ENCODE assay signal across 11 mouse cellular contexts in genomic region chr12:15603319-15603718, GRCm38 (mm10).
A peak's percentile ranks its signal among the peaks of the same experiment; 100 is the strongest.
DNase-seq lines count a peak whose midpoint lies in the region; ATAC-seq lines count a peak whose summit lies in the region.
"Had no signal": no experiment of that assay in that cellular context is flagged by ENCODE, and none has a peak within 500 bp of the region (broad histone marks: within the 10 kb centered on the region; RNA-seq: fewer than 3 reads in every experiment).

No protein-coding gene starts in this region.

- H3K4me1 ChIP-seq in limb, embryonic 13.5 days = peaks cover 36% of the 10 kb centered on the region

- no peak overlapping the region for H3K4me3 ChIP-seq in limb, embryonic 13.5 days

- WGBS in limb, embryonic 13.5 days = 26% methylated on average over 5 of the region's 5 CpGs

- no peaks in the 10 kb centered on the region for H3K36me3 ChIP-seq in limb, embryonic 13.5 days

- peak overlapping the region; percentile 44; the same call in 1 of the 2 replicates for H3K27ac ChIP-seq in limb, embryonic 13.5 days

- peak; percentile 15 for DNase-seq in 3T3-L1 (ENCODE audit: low read depth, low spot score)
- peak; percentile 75 for DNase-seq in NIH3T3 (ENCODE audit: low read depth)
- DNase-seq in forelimb bud, embryonic 11.5 days (ENCODE audit: low read depth, low spot score) = peak; percentile 70
- DNase-seq in kidney, postnatal 25 days = no peak
- no peak for DNase-seq in spleen, adult 18-20 months
- no peak for DNase-seq in natural killer cell, adult 2 months (ENCODE audit: low spot score in 2 of 2)
- DNase-seq in cerebellum, postnatal 10 days = no peak
- DNase-seq: cerebellum, postnatal 14 days; right cerebral cortex, adult 18-20 months had no signal

- no peaks in the 10 kb centered on the region for H3K27me3 ChIP-seq in limb, embryonic 13.5 days

- no peaks in the 10 kb centered on the region for H3K9me3 ChIP-seq in limb, embryonic 13.5 days

- no peak overlapping the region for H3K9ac ChIP-seq in limb, embryonic 13.5 days

- H3K4me2 ChIP-seq in limb, embryonic 13.5 days (replicated peaks) = 0 out of 2 replicates have a peak overlapping the region, but pooled peaks have one; percentile 5

- peak; percentile 73; the same call in 1 of the 2 replicates for ATAC-seq in limb, embryonic 13.5 days (ENCODE audit: low FRiP score, low read depth)
- ATAC-seq: lung, postnatal 0 days had no signal

Comparison
In these comparisons a context has a peak if more than half of its experiments do, and no peak if none do; other contexts are left out.
1. DNase-seq: peak in 3T3-L1 (single experiment), NIH3T3 (single experiment) and forelimb bud, embryonic 11.5 days (single experiment); none in kidney, postnatal 25 days (0 of 2), spleen, adult 18-20 months (0 of 2), natural killer cell, adult 2 months (0 of 2) and cerebellum, postnatal 10 days (0 of 2).